Mouse (Mus musculus): ENCODE data around the gene Nkx2-2. TPM values are rescaled to one million over a fixed set of nuclear protein-coding genes. Genes with fewer than 3 reads are reported as not detected.

Gene Nkx2-2
- total RNA-seq, 1 experiment = 0.27 TPM

GRCm38 (mm10) chr2:147185561-147185960, 8.5 kb downstream of the Nkx2-2 start:
- Histone ChIP-seq H3K9me3 (ENCODE audit: control insufficient read depth, insufficient read depth, low read depth, low read length) (no peaks in the 10 kb centered on the region), H3K4me1 (ENCODE audit: control insufficient read depth in 2 of 2, insufficient read depth in 2 of 2, low read length in 2 of 2, poor library complexity in 1 of 2) (peaks cover 0 to 15% of the 10 kb centered on the region in 2 experiments; a peak in 2 of 4 replicates), H3K4me3 (ENCODE audit: insufficient read depth in 1 of 2, low read depth in 1 of 2, low read length in 2 of 2, poor library complexity in 1 of 2, severe bottlenecking in 1 of 2) (no peak overlapping the region), H3K27ac (ENCODE audit: insufficient read depth, low read depth, low read length, poor library complexity, severe bottlenecking) (no peak overlapping the region), H3K36me3 (ENCODE audit: control insufficient read depth, insufficient read depth, low read length, poor library complexity, severe bottlenecking) (no peaks in the 10 kb centered on the region), H3K9ac (ENCODE audit: insufficient read depth, low read depth, low read length, poor library complexity, severe bottlenecking) (no peak overlapping the region)
- no peak for DNase-seq (ENCODE audit: low read depth, low spot score)
- no peak for TF ChIP-seq CHD2 (IDR thresholded peaks at IDR 0.05; ENCODE audit: low read depth, low read length)
- no peak for TF ChIP-seq ZC3H11A (IDR thresholded peaks at IDR 0.05; ENCODE audit: borderline replicate concordance, low read depth, low read length)
- no peak for TF ChIP-seq HCFC1 (IDR thresholded peaks at IDR 0.05; ENCODE audit: borderline replicate concordance, insufficient read depth, low read length)
- no peak for TF ChIP-seq MAFK (IDR thresholded peaks at IDR 0.05; ENCODE audit: insufficient read depth, low read depth, low read length)
- no peak for TF ChIP-seq ZNF384 (IDR thresholded peaks at IDR 0.05; ENCODE audit: low read depth, low read length)
- in situ Hi-C loops (cut with MboI; ENCODE audit: low sequenced_read_pairs in 2 of 2, unreplicated experiment in 2 of 2) = loop anchor here (5.0 to 10.0 kb wide), 6 partner anchors 101 to 963 kb away; partner anchors contain the start of genes Insm1 (in 2 of the 2), Pax1 (in 2 of the 2) and Nkx2-4 (in 1 of the 2)

GRCm38 (mm10) chr2:147184071-147184990, 9.7 kb downstream of the Nkx2-2 start:
- DNase-seq (ENCODE audit: low read depth, low spot score) = no peak
- Histone ChIP-seq H3K4me3 (ENCODE audit: insufficient read depth in 1 of 2, low read depth in 1 of 2, low read length in 2 of 2, poor library complexity in 1 of 2, severe bottlenecking in 1 of 2) (peak overlapping the region; percentile 4 to 18; a peak in 2 of 4 replicates), H3K9me3 (ENCODE audit: control insufficient read depth, insufficient read depth, low read depth, low read length) (no peaks in the 10 kb centered on the region), H3K4me1 (ENCODE audit: control insufficient read depth in 2 of 2, insufficient read depth in 2 of 2, low read length in 2 of 2, poor library complexity in 1 of 2) (peaks cover 0 to 9% of the 10 kb centered on the region in 2 experiments; a peak in 2 of 4 replicates), H3K27ac (ENCODE audit: insufficient read depth, low read depth, low read length, poor library complexity, severe bottlenecking) (no peak overlapping the region), H3K36me3 (ENCODE audit: control insufficient read depth, insufficient read depth, low read length, poor library complexity, severe bottlenecking) (no peaks in the 10 kb centered on the region), H3K9ac (ENCODE audit: insufficient read depth, low read depth, low read length, poor library complexity, severe bottlenecking) (no peak overlapping the region)
- TF ChIP-seq ZNF384 (IDR thresholded peaks at IDR 0.05; ENCODE audit: low read depth, low read length) = no peak
- TF ChIP-seq ZC3H11A (IDR thresholded peaks at IDR 0.05; ENCODE audit: borderline replicate concordance, low read depth, low read length) = no peak
- no peak for TF ChIP-seq CHD2 (IDR thresholded peaks at IDR 0.05; ENCODE audit: low read depth, low read length)
- TF ChIP-seq MAFK (IDR thresholded peaks at IDR 0.05; ENCODE audit: insufficient read depth, low read depth, low read length) = no peak
- no peak for TF ChIP-seq HCFC1 (IDR thresholded peaks at IDR 0.05; ENCODE audit: borderline replicate concordance, insufficient read depth, low read length)
- in situ Hi-C loops (cut with MboI; ENCODE audit: low sequenced_read_pairs in 2 of 2, unreplicated experiment in 2 of 2) = loop anchor here (5.0 to 10.0 kb wide), 3 partner anchors 100 to 960 kb away; partner anchors contain the start of genes Insm1 (in 1 of the 2) and Nkx2-4 (in 1 of the 2)

GRCm38 (mm10) chr2:147183521-147183920, 10.5 kb downstream of the Nkx2-2 start:
- peaks cover under 1 to 5% of the 10 kb centered on the region in 2 experiments; a peak in 2 of 4 replicates for H3K4me1 ChIP-seq (ENCODE audit: control insufficient read depth in 2 of 2, insufficient read depth in 2 of 2, low read length in 2 of 2, poor library complexity in 1 of 2)
- TF ChIP-seq CHD2 (IDR thresholded peaks at IDR 0.05; ENCODE audit: low read depth, low read length) (no peak), ZNF384 (IDR thresholded peaks at IDR 0.05; ENCODE audit: low read depth, low read length) (no peak), HCFC1 (IDR thresholded peaks at IDR 0.05; ENCODE audit: borderline replicate concordance, insufficient read depth, low read length) (no peak), MAFK (IDR thresholded peaks at IDR 0.05; ENCODE audit: insufficient read depth, low read depth, low read length) (no peak)
- in situ Hi-C loops (cut with MboI; ENCODE audit: low sequenced_read_pairs in 2 of 2, unreplicated experiment in 2 of 2) = loop anchor here (5.0 to 10.0 kb wide), 3 partner anchors 99 to 959 kb away; partner anchors contain the start of genes Insm1 (in 1 of the 2) and Nkx2-4 (in 1 of the 2)
- H3K27ac ChIP-seq (ENCODE audit: insufficient read depth, low read depth, low read length, poor library complexity, severe bottlenecking) = no peak overlapping the region
- no peak for DNase-seq (ENCODE audit: low read depth, low spot score)
- H3K4me3 ChIP-seq (ENCODE audit: insufficient read depth in 1 of 2, low read depth in 1 of 2, low read length in 2 of 2, poor library complexity in 1 of 2, severe bottlenecking in 1 of 2) = no peak overlapping the region
- H3K36me3 ChIP-seq (ENCODE audit: control insufficient read depth, insufficient read depth, low read length, poor library complexity, severe bottlenecking) = no peaks in the 10 kb centered on the region
- H3K9me3 ChIP-seq (ENCODE audit: control insufficient read depth, insufficient read depth, low read depth, low read length) = no peaks in the 10 kb centered on the region
- no peak overlapping the region for H3K9ac ChIP-seq (ENCODE audit: insufficient read depth, low read depth, low read length, poor library complexity, severe bottlenecking)

GRCm38 (mm10) chr2:147182709-147183260, 11.3 kb downstream of the Nkx2-2 start:
- H3K27ac ChIP-seq (ENCODE audit: insufficient read depth, low read depth, low read length, poor library complexity, severe bottlenecking) = no peak overlapping the region
- no peak overlapping the region; a peak in 1 of 4 replicates for H3K4me3 ChIP-seq (ENCODE audit: insufficient read depth in 1 of 2, low read depth in 1 of 2, low read length in 2 of 2, poor library complexity in 1 of 2, severe bottlenecking in 1 of 2)
- H3K9me3 ChIP-seq (ENCODE audit: control insufficient read depth, insufficient read depth, low read depth, low read length) = no peaks in the 10 kb centered on the region
- H3K9ac ChIP-seq (ENCODE audit: insufficient read depth, low read depth, low read length, poor library complexity, severe bottlenecking) = no peak overlapping the region
- H3K36me3 ChIP-seq (ENCODE audit: control insufficient read depth, insufficient read depth, low read length, poor library complexity, severe bottlenecking) = no peaks in the 10 kb centered on the region
- H3K4me1 ChIP-seq (ENCODE audit: control insufficient read depth in 2 of 2, insufficient read depth in 2 of 2, low read length in 2 of 2, poor library complexity in 1 of 2) = peaks cover 2 to 5% of the 10 kb centered on the region in 2 experiments; a peak in 2 of 4 replicates
- no peak for TF ChIP-seq HCFC1 (IDR thresholded peaks at IDR 0.05; ENCODE audit: borderline replicate concordance, insufficient read depth, low read length)
- DNase-seq (ENCODE audit: low read depth, low spot score) = no peak
- in situ Hi-C loops (cut with MboI; ENCODE audit: low sequenced_read_pairs in 2 of 2, unreplicated experiment in 2 of 2) = loop anchor here (5.0 to 10.0 kb wide), 3 partner anchors 98 to 958 kb away; partner anchors contain the start of genes Insm1 (in 1 of the 2) and Nkx2-4 (in 1 of the 2)
